ENCODE assay signal across 11 mouse cellular contexts in the genomic region with DNA sequence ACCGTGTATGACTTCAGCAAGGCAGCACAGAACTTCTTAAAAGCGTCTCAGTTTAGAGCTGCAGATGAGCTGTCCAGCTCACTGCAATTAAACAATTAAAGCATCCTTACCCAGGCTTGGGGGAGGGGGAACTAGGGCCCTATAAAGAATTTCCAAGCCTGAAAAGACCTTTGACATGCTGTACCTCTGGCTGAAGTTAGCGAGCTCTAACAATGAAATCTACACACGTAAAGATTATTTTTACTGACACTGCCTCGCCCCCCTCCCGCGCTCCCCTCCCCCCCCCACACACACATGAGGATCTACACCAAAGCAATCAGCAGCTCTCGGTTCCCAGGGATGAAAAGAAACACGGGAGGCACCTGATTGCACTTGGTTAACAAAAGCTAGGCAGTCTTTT.
DNase-seq lines count a peak whose midpoint lies in the region; ATAC-seq lines count a peak whose summit lies in the region.
"Had no signal": no experiment of that assay in that cellular context is flagged by ENCODE, and none has a peak within 500 bp of the region (broad histone marks: within the 10 kb centered on the region; RNA-seq: fewer than 3 reads in every experiment).

No protein-coding gene starts in this region.

- no peaks in the 10 kb centered on the region for H3K36me3 ChIP-seq in hindbrain, embryonic 10.5 days
- peaks cover 27% of the 10 kb centered on the region for H3K36me3 ChIP-seq in midbrain, embryonic 14.5 days (ENCODE audit: control insufficient read depth, insufficient read depth, low read length)
- H3K36me3 ChIP-seq: limb, embryonic 15.5 days had no signal

- H3K4me1 ChIP-seq in hindbrain, embryonic 10.5 days (replicated peaks): peaks cover 55% of the 10 kb centered on the region
- H3K4me1 ChIP-seq in midbrain, embryonic 14.5 days (ENCODE audit: control insufficient read depth, insufficient read depth, low read length): peaks cover 20% of the 10 kb centered on the region

- H3K4me3 ChIP-seq in hindbrain, embryonic 10.5 days: peak overlapping the region; percentile 47
- peak overlapping the region; percentile 50 for H3K4me3 ChIP-seq in midbrain, embryonic 14.5 days (replicated peaks; ENCODE audit: low read depth, low read length)

- WGBS in hindbrain, embryonic 10.5 days: 7% methylated on average over 9 of the region's 9 CpGs
- 3% methylated on average over 9 of the region's 9 CpGs for WGBS in midbrain, embryonic 14.5 days

- H3K9ac ChIP-seq in midbrain, embryonic 14.5 days (replicated peaks; ENCODE audit: low read length): peak overlapping the region; percentile 85

- peaks cover 10% of the 10 kb centered on the region for H3K27me3 ChIP-seq in hindbrain, embryonic 10.5 days (ENCODE audit: insufficient read depth, poor library complexity, severe bottlenecking)
- no peaks in the 10 kb centered on the region for H3K27me3 ChIP-seq in midbrain, embryonic 14.5 days (ENCODE audit: control insufficient read depth, insufficient read depth, low read length)

- peak; percentile 39 for DNase-seq in Muller cell, postnatal 12 days (ENCODE audit: inconsistent ontology term)
- DNase-seq in embryo, embryonic 10.5 days (ENCODE audit: low spot score): peak; percentile 60
- DNase-seq in hindbrain, embryonic 10.5 days (ENCODE audit: low spot score): peak; percentile 28
- DNase-seq in midbrain, embryonic 14.5 days: peak; percentile 71
- DNase-seq in thymus, postnatal 14 days: no peak
- DNase-seq in left cerebral cortex, postnatal 36 days (ENCODE audit: low spot score in 2 of 2): no peak
- no peak for DNase-seq in left cerebral cortex, postnatal 10 days (ENCODE audit: extremely low spot score in 1 of 2, low spot score in 2 of 2)
- DNase-seq: gastrocnemius, postnatal 36 days had no signal

- intact Hi-C loops in left cerebral cortex, postnatal 36 days (cut with DNase I): loop anchor here (5.0 kb wide), 1 partner anchor 86 kb away; no protein-coding TSS in a partner anchor
- intact Hi-C loops in left cerebral cortex, postnatal 10 days (cut with DNase I): no loop called here

- no peaks in the 10 kb centered on the region for H3K9me3 ChIP-seq in hindbrain, embryonic 10.5 days
- no peaks in the 10 kb centered on the region for H3K9me3 ChIP-seq in midbrain, embryonic 14.5 days (ENCODE audit: control insufficient read depth, low read length)
- H3K9me3 ChIP-seq: limb, embryonic 15.5 days had no signal

- H3K27ac ChIP-seq in hindbrain, embryonic 10.5 days: peak overlapping the region; percentile 81
- H3K27ac ChIP-seq in midbrain, embryonic 14.5 days (replicated peaks; ENCODE audit: low read depth, low read length): peak overlapping the region; percentile 87
- H3K27ac ChIP-seq: limb, embryonic 15.5 days; macrophage had no signal

- peak overlapping the region; percentile 65 for H3K4me2 ChIP-seq in midbrain, embryonic 14.5 days (ENCODE audit: low read length)

- ATAC-seq in midbrain, embryonic 14.5 days (ENCODE audit: low FRiP score, low TSS enrichment): no peak
- ATAC-seq: intestine, postnatal 0 days had no signal

Comparison
In these comparisons a context has a peak if more than half of its experiments do, and no peak if none do; other contexts are left out.
1. DNase-seq: peak in Muller cell, postnatal 12 days (single experiment), embryo, embryonic 10.5 days (single experiment), hindbrain, embryonic 10.5 days (single experiment) and midbrain, embryonic 14.5 days (single experiment); none in thymus, postnatal 14 days (single experiment), left cerebral cortex, postnatal 36 days (0 of 2) and left cerebral cortex, postnatal 10 days (0 of 2).